Mouse (Mus musculus) frontal cortex, adult (tissue): Measurements from ENCODE around the gene Ank.

ENCODE experiments used
- ATAC-seq: cut with Nextera tagmentation; 2 replicates; pipeline ENCODE4 v1.9.2; 2017; ENCODE audit warnings: mild to moderate bottlenecking, moderate library complexity, mixed read lengths; ENCODE audit not compliant: low TSS enrichment

The Ank gene

GRCm38 (mm10) chr15:27598786-27599385 lies 132.4 kb downstream of the Ank start:
- ATAC-seq, result no peak

- no peak for ATAC-seq
Observed at GRCm38 (mm10) chr15:27600524-27600923, 134.0 kb downstream of the Ank start.

GRCm38 (mm10) chr15:27604558-27604957 lies 138.1 kb downstream of the Ank start:
- ATAC-seq, result no peak

- no peak for ATAC-seq
Observed at GRCm38 (mm10) chr15:27605252-27605651, 138.8 kb downstream of the Ank start.

- ATAC-seq, result no peak
Observed at GRCm38 (mm10) chr15:27609554-27609953, 143.1 kb downstream of the Ank start.

- peak; percentile 70 for ATAC-seq
Observed at GRCm38 (mm10) chr15:27612533-27613221, 146.2 kb downstream of the Ank start.

GRCm38 (mm10) chr15:27613255-27613654 lies 146.8 kb downstream of the Ank start:
- no peak for ATAC-seq

- ATAC-seq, result no peak
Observed at GRCm38 (mm10) chr15:27616159-27616558, 149.7 kb downstream of the Ank start.

- no peak for ATAC-seq
Observed at GRCm38 (mm10) chr15:27617227-27617626, 150.8 kb downstream of the Ank start.

GRCm38 (mm10) chr15:27618778-27619533 lies 152.5 kb downstream of the Ank start:
- no peak for ATAC-seq

GRCm38 (mm10) chr15:27619683-27620082 lies 153.2 kb downstream of the Ank start:
- no peak for ATAC-seq

- ATAC-seq, result no peak
Observed at GRCm38 (mm10) chr15:27620475-27621185, 154.2 kb downstream of the Ank start.

- ATAC-seq, result no peak
Observed at GRCm38 (mm10) chr15:27623286-27623685, 156.8 kb downstream of the Ank start.

GRCm38 (mm10) chr15:27625014-27625889 lies 158.8 kb downstream of the Ank start:
- peak; percentile 68 for ATAC-seq

GRCm38 (mm10) chr15:27625890-27626255 lies 159.4 kb downstream of the Ank start:
- ATAC-seq, result no peak

- ATAC-seq, result no peak
Observed at GRCm38 (mm10) chr15:27626314-27626713, 159.8 kb downstream of the Ank start.

GRCm38 (mm10) chr15:27627794-27628193 lies 161.3 kb downstream of the Ank start:
- no peak for ATAC-seq

GRCm38 (mm10) chr15:27629046-27629445 lies 162.6 kb downstream of the Ank start:
- no peak for ATAC-seq

GRCm38 (mm10) chr15:27629800-27630600 lies 163.5 kb downstream of the Ank start:
- ATAC-seq, result peak; percentile 29; the same call in 1 of the 2 replicates

GRCm38 (mm10) chr15:27630601-27631383 lies 164.3 kb downstream of the Ank start, which contains the start of gene Otulin:
Gene Otulin, minus strand, starts transcription at chr15:27630693.
- peak; percentile 97 for ATAC-seq
